ENCODE assay signal across 10 mouse cellular contexts in the genomic region with DNA sequence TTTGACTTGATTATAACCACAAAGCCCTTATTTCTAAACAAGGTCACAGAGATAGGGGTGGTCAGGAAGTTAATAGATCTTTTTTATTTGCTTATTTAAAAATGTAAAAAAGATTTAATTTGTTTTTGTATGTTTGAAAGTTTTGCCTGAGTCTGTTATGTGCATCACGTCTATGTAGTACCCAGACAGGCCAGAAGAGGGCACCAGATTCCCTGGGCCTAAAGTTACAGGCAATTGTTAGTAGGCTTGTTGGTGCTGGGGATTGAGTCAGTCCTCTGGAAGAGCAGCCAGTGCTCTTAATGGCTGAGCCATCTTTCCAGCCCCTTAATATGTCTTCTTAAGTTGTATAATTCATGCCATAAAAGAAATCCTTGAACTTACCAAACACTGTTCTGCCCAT.
A peak's percentile ranks its signal among the peaks of the same experiment; 100 is the strongest.
DNase-seq lines count a peak whose midpoint lies in the region; ATAC-seq and TF ChIP-seq lines count a peak whose summit lies in the region.
"Had no signal": no experiment of that assay in that cellular context is flagged by ENCODE, and none has a peak within 500 bp of the region (broad histone marks: within the 10 kb centered on the region; RNA-seq: fewer than 3 reads in every experiment).

No protein-coding gene starts in this region.

- no peak overlapping the region for H3K27ac ChIP-seq in kidney, embryonic 15.5 days
- H3K27ac ChIP-seq in forebrain, embryonic 16.5 days (ENCODE audit: low read length), result no peak overlapping the region
- H3K27ac ChIP-seq: embryonic facial prominence, embryonic 12.5 days; limb, embryonic 15.5 days had no signal

- in situ Hi-C loops in Patski (cut with MboI; ENCODE audit: low pct_unique_long_range_greater_than_20kb), result no loop called here

- no peak for ATAC-seq in kidney, embryonic 15.5 days (replicated peaks; ENCODE audit: low FRiP score)
- no peak for ATAC-seq in Patski
- ATAC-seq in forebrain, embryonic 16.5 days, result no peak

- H3K4me2 ChIP-seq in kidney, embryonic 15.5 days, result no peak overlapping the region
- H3K4me2 ChIP-seq in forebrain, embryonic 16.5 days (ENCODE audit: low read length), result no peak overlapping the region
- H3K4me2 ChIP-seq: embryonic facial prominence, embryonic 12.5 days; limb, embryonic 15.5 days had no signal

- 82% methylated on average over 1 of the region's 1 CpGs for WGBS in kidney, embryonic 15.5 days
- WGBS in forebrain, embryonic 16.5 days, result 61% methylated on average over 1 of the region's 1 CpGs

- H3K36me3 ChIP-seq in kidney, embryonic 15.5 days, result no peaks in the 10 kb centered on the region
- no peaks in the 10 kb centered on the region for H3K36me3 ChIP-seq in forebrain, embryonic 16.5 days (ENCODE audit: control insufficient read depth, insufficient read depth)
- H3K36me3 ChIP-seq: embryonic facial prominence, embryonic 12.5 days; limb, embryonic 15.5 days had no signal

- POLR2A ChIA-PET in Patski (lab: Charles Lee), result no interaction called here

- peaks cover 18% of the 10 kb centered on the region for H3K4me1 ChIP-seq in kidney, embryonic 15.5 days
- H3K4me1 ChIP-seq in forebrain, embryonic 16.5 days (replicated peaks; ENCODE audit: control insufficient read depth, insufficient read depth, low read length), result 0 out of 2 replicates have a peak, but pooled peaks cover 3% of the 10 kb centered on the region
- H3K4me1 ChIP-seq: embryonic facial prominence, embryonic 12.5 days; limb, embryonic 15.5 days had no signal

- no peak overlapping the region for H3K9ac ChIP-seq in kidney, embryonic 15.5 days
- H3K9ac ChIP-seq in forebrain, embryonic 16.5 days (replicated peaks; ENCODE audit: low read depth, low read length), result no peak overlapping the region
- H3K9ac ChIP-seq: embryonic facial prominence, embryonic 12.5 days; limb, embryonic 15.5 days had no signal

- peak; percentile 3 to 25 for DNase-seq in adrenal gland, adult 18-20 months (ENCODE audit: low spot score in 2 of 2)
- DNase-seq in adrenal gland, postnatal 25 days, result no peak
- peak; percentile 21 for DNase-seq in kidney, postnatal 10 days
- no peak for DNase-seq in Patski (ENCODE audit: low read depth, low spot score)
- DNase-seq in lung, postnatal 36 days, result peak; percentile 15
- no peak for DNase-seq in left cerebral cortex, adult 9 months (ENCODE audit: low spot score in 2 of 2)

- TF ChIP-seq CTCF in Patski (IDR thresholded peaks at IDR 0.05), result peak; percentile 60

- H3K27me3 ChIP-seq in kidney, embryonic 15.5 days, result no peaks in the 10 kb centered on the region
- H3K27me3 ChIP-seq in Patski, result peaks cover 6% of the 10 kb centered on the region
- no peaks in the 10 kb centered on the region for H3K27me3 ChIP-seq in forebrain, embryonic 16.5 days (replicated peaks; ENCODE audit: control insufficient read depth, insufficient read depth, low read length)
- H3K27me3 ChIP-seq: embryonic facial prominence, embryonic 12.5 days; limb, embryonic 15.5 days had no signal

- H3K4me3 ChIP-seq in kidney, embryonic 15.5 days (replicated peaks), result no peak overlapping the region
- H3K4me3 ChIP-seq in forebrain, embryonic 16.5 days (replicated peaks; ENCODE audit: low read length), result no peak overlapping the region
- H3K4me3 ChIP-seq: embryonic facial prominence, embryonic 12.5 days; limb, embryonic 15.5 days had no signal

- 0 out of 2 replicates have a peak, but pooled peaks cover 3% of the 10 kb centered on the region for H3K9me3 ChIP-seq in kidney, embryonic 15.5 days (replicated peaks)
- H3K9me3 ChIP-seq in forebrain, embryonic 16.5 days (ENCODE audit: control insufficient read depth, low read length), result peaks cover 7% of the 10 kb centered on the region; the same call in 1 of the 2 replicates
- H3K9me3 ChIP-seq: embryonic facial prominence, embryonic 12.5 days; limb, embryonic 15.5 days had no signal

- CTCF ChIA-PET in Patski (lab: Charles Lee), result no interaction called here

Comparison
In these comparisons a context has a peak if more than half of its experiments do, and no peak if none do; other contexts are left out.
1. DNase-seq: peak in adrenal gland, adult 18-20 months (2 of 2), kidney, postnatal 10 days (single experiment) and lung, postnatal 36 days (single experiment); none in adrenal gland, postnatal 25 days (single experiment), Patski (single experiment) and left cerebral cortex, adult 9 months (0 of 2).